Mouse (Mus musculus): Measurements from ENCODE around the gene Igfbpl1. TPM values are rescaled to one million over a fixed set of nuclear protein-coding genes. Genes with fewer than 3 reads are reported as not detected.

Gene Igfbpl1
- polyA plus RNA-seq, 1 experiment from 2014 or later = 0.40 TPM

GRCm38 (mm10) chr4:45790018-45790417, 36.7 kb downstream of the Igfbpl1 start:
- no peak overlapping the region for H3K4me2 ChIP-seq
- ATAC-seq (replicated peaks; ENCODE audit: low FRiP score) = no peak
- H3K36me3 ChIP-seq (ENCODE audit: control insufficient read depth, insufficient read depth, low read length) = no peaks in the 10 kb centered on the region
- DNase-seq (ENCODE audit: low spot score) = no peak
- no peaks in the 10 kb centered on the region for H3K27me3 ChIP-seq (replicated peaks; ENCODE audit: control insufficient read depth, insufficient read depth, low read length)
- no peak overlapping the region for H3K9ac ChIP-seq (ENCODE audit: low read depth, low read length)
- peaks cover 8% of the 10 kb centered on the region for H3K4me1 ChIP-seq (replicated peaks; ENCODE audit: control insufficient read depth, insufficient read depth, low read length)
- H3K9me3 ChIP-seq (ENCODE audit: control insufficient read depth, low read length) = no peaks in the 10 kb centered on the region
- H3K4me3 ChIP-seq (ENCODE audit: low read depth, low read length) = no peak overlapping the region
- 69% methylated on average over 2 of the region's 2 CpGs for WGBS
- no peak overlapping the region for H3K27ac ChIP-seq (ENCODE audit: low read depth, low read length)

GRCm38 (mm10) chr4:45789263-45789958, 37.3 kb downstream of the Igfbpl1 start:
- no peaks in the 10 kb centered on the region for H3K27me3 ChIP-seq (replicated peaks; ENCODE audit: control insufficient read depth, insufficient read depth, low read length)
- DNase-seq (ENCODE audit: low spot score) = no peak
- no peak overlapping the region for H3K4me2 ChIP-seq
- no peaks in the 10 kb centered on the region for H3K36me3 ChIP-seq (ENCODE audit: control insufficient read depth, insufficient read depth, low read length)
- 45% methylated on average over 13 of the region's 13 CpGs for WGBS
- H3K27ac ChIP-seq (ENCODE audit: low read depth, low read length) = no peak overlapping the region
- no peak overlapping the region for H3K9ac ChIP-seq (ENCODE audit: low read depth, low read length)
- peak; percentile 39; the same call in 1 of the 2 replicates for ATAC-seq (replicated peaks; ENCODE audit: low FRiP score)
- H3K9me3 ChIP-seq (ENCODE audit: control insufficient read depth, low read length) = no peaks in the 10 kb centered on the region
- H3K4me3 ChIP-seq (ENCODE audit: low read depth, low read length) = no peak overlapping the region
- peaks cover 8% of the 10 kb centered on the region for H3K4me1 ChIP-seq (replicated peaks; ENCODE audit: control insufficient read depth, insufficient read depth, low read length)

GRCm38 (mm10) chr4:45788446-45789081, 38.2 kb downstream of the Igfbpl1 start:
- no peaks in the 10 kb centered on the region for H3K36me3 ChIP-seq (ENCODE audit: control insufficient read depth, insufficient read depth, low read length)
- WGBS = 58% methylated on average over 13 of the region's 13 CpGs
- H3K9ac ChIP-seq (ENCODE audit: low read depth, low read length) = no peak overlapping the region
- no peak overlapping the region for H3K4me3 ChIP-seq (ENCODE audit: low read depth, low read length)
- no peaks in the 10 kb centered on the region for H3K9me3 ChIP-seq (ENCODE audit: control insufficient read depth, low read length)
- no peak overlapping the region for H3K4me2 ChIP-seq
- H3K27ac ChIP-seq (ENCODE audit: low read depth, low read length) = no peak overlapping the region
- DNase-seq (ENCODE audit: low spot score) (no peak), ATAC-seq (replicated peaks; ENCODE audit: low FRiP score) (no peak)
- H3K4me1 ChIP-seq (replicated peaks; ENCODE audit: control insufficient read depth, insufficient read depth, low read length) = peaks cover 8% of the 10 kb centered on the region
- H3K27me3 ChIP-seq (replicated peaks; ENCODE audit: control insufficient read depth, insufficient read depth, low read length) = no peaks in the 10 kb centered on the region

GRCm38 (mm10) chr4:45786674-45787073, 40.0 kb downstream of the Igfbpl1 start:
- Histone ChIP-seq H3K27me3 (replicated peaks; ENCODE audit: control insufficient read depth, insufficient read depth, low read length) (no peaks in the 10 kb centered on the region), H3K27ac (ENCODE audit: low read depth, low read length) (no peak overlapping the region), H3K4me1 (replicated peaks; ENCODE audit: control insufficient read depth, insufficient read depth, low read length) (peaks cover 8% of the 10 kb centered on the region), H3K4me2 (no peak overlapping the region), H3K4me3 (ENCODE audit: low read depth, low read length) (no peak overlapping the region), H3K36me3 (ENCODE audit: control insufficient read depth, insufficient read depth, low read length) (no peaks in the 10 kb centered on the region), H3K9ac (ENCODE audit: low read depth, low read length) (no peak overlapping the region), H3K9me3 (ENCODE audit: control insufficient read depth, low read length) (no peaks in the 10 kb centered on the region)
- DNase-seq (ENCODE audit: low spot score) (no peak), ATAC-seq (replicated peaks; ENCODE audit: low FRiP score) (no peak)
- WGBS = 51% methylated on average over 4 of the region's 4 CpGs

GRCm38 (mm10) chr4:45785959-45786358, 40.8 kb downstream of the Igfbpl1 start:
- no peaks in the 10 kb centered on the region for H3K9me3 ChIP-seq (ENCODE audit: control insufficient read depth, low read length)
- DNase-seq (ENCODE audit: low spot score) (no peak), ATAC-seq (replicated peaks; ENCODE audit: low FRiP score) (no peak)
- no peak overlapping the region for H3K9ac ChIP-seq (ENCODE audit: low read depth, low read length)
- 34% methylated on average over 2 of the region's 2 CpGs for WGBS
- no peak overlapping the region for H3K4me2 ChIP-seq
- H3K4me3 ChIP-seq (ENCODE audit: low read depth, low read length) = no peak overlapping the region
- no peaks in the 10 kb centered on the region for H3K27me3 ChIP-seq (replicated peaks; ENCODE audit: control insufficient read depth, insufficient read depth, low read length)
- no peaks in the 10 kb centered on the region for H3K36me3 ChIP-seq (ENCODE audit: control insufficient read depth, insufficient read depth, low read length)
- peaks cover 8% of the 10 kb centered on the region for H3K4me1 ChIP-seq (replicated peaks; ENCODE audit: control insufficient read depth, insufficient read depth, low read length)
- H3K27ac ChIP-seq (ENCODE audit: low read depth, low read length) = no peak overlapping the region

GRCm38 (mm10) chr4:45783671-45784070, 43.1 kb downstream of the Igfbpl1 start:
- no peaks in the 10 kb centered on the region for H3K9me3 ChIP-seq (ENCODE audit: control insufficient read depth, low read length)
- no peak overlapping the region for H3K4me2 ChIP-seq
- no peak overlapping the region for H3K4me3 ChIP-seq (ENCODE audit: low read depth, low read length)
- no peak for DNase-seq (ENCODE audit: low spot score)
- H3K27me3 ChIP-seq (replicated peaks; ENCODE audit: control insufficient read depth, insufficient read depth, low read length) = no peaks in the 10 kb centered on the region
- no peaks in the 10 kb centered on the region for H3K36me3 ChIP-seq (ENCODE audit: control insufficient read depth, insufficient read depth, low read length)
- no peak for ATAC-seq (replicated peaks; ENCODE audit: low FRiP score)
- peaks cover 5% of the 10 kb centered on the region; the same call in 1 of the 2 replicates for H3K4me1 ChIP-seq (replicated peaks; ENCODE audit: control insufficient read depth, insufficient read depth, low read length)
- WGBS = 54% methylated on average over 1 of the region's 1 CpGs
- H3K27ac ChIP-seq (ENCODE audit: low read depth, low read length) = no peak overlapping the region
- no peak overlapping the region for H3K9ac ChIP-seq (ENCODE audit: low read depth, low read length)

GRCm38 (mm10) chr4:45771619-45772018, 55.1 kb downstream of the Igfbpl1 start:
- ATAC-seq (replicated peaks; ENCODE audit: low FRiP score) (no peak), DNase-seq (ENCODE audit: low spot score) (no peak)
- H3K27me3 ChIP-seq (replicated peaks; ENCODE audit: control insufficient read depth, insufficient read depth, low read length) = peaks cover 27% of the 10 kb centered on the region
- 10% methylated on average over 5 of the region's 5 CpGs for WGBS
- H3K4me1 ChIP-seq (replicated peaks; ENCODE audit: control insufficient read depth, insufficient read depth, low read length) = peaks cover 9% of the 10 kb centered on the region
- no peak overlapping the region for H3K4me3 ChIP-seq (ENCODE audit: low read depth, low read length)
- H3K9me3 ChIP-seq (ENCODE audit: control insufficient read depth, low read length) = no peaks in the 10 kb centered on the region
- no peak overlapping the region for H3K27ac ChIP-seq (ENCODE audit: low read depth, low read length)
- H3K36me3 ChIP-seq (ENCODE audit: control insufficient read depth, insufficient read depth, low read length) = no peaks in the 10 kb centered on the region
- H3K9ac ChIP-seq (ENCODE audit: low read depth, low read length) = no peak overlapping the region
- H3K4me2 ChIP-seq = no peak overlapping the region

- Histone ChIP-seq H3K36me3 (ENCODE audit: control insufficient read depth, insufficient read depth, low read length) (no peaks in the 10 kb centered on the region), H3K9ac (ENCODE audit: low read depth, low read length) (no peak overlapping the region), H3K27ac (ENCODE audit: low read depth, low read length) (no peak overlapping the region), H3K4me1 (replicated peaks; ENCODE audit: control insufficient read depth, insufficient read depth, low read length) (peaks cover 9% of the 10 kb centered on the region), H3K27me3 (replicated peaks; ENCODE audit: control insufficient read depth, insufficient read depth, low read length) (peaks cover 30% of the 10 kb centered on the region), H3K9me3 (ENCODE audit: control insufficient read depth, low read length) (no peaks in the 10 kb centered on the region), H3K4me3 (ENCODE audit: low read depth, low read length) (no peak overlapping the region), H3K4me2 (no peak overlapping the region)
- DNase-seq (ENCODE audit: low spot score) (no peak), ATAC-seq (replicated peaks; ENCODE audit: low FRiP score) (no peak)
- 27% methylated on average over 8 of the region's 8 CpGs for WGBS
Observed at GRCm38 (mm10) chr4:45771173-45771572, 55.5 kb downstream of the Igfbpl1 start.

GRCm38 (mm10) chr4:45770638-45771033, 56.1 kb downstream of the Igfbpl1 start:
- no peak overlapping the region for H3K4me3 ChIP-seq (ENCODE audit: low read depth, low read length)
- no peaks in the 10 kb centered on the region for H3K36me3 ChIP-seq (ENCODE audit: control insufficient read depth, insufficient read depth, low read length)
- H3K27ac ChIP-seq (ENCODE audit: low read depth, low read length) = no peak overlapping the region
- H3K27me3 ChIP-seq (replicated peaks; ENCODE audit: control insufficient read depth, insufficient read depth, low read length) = peaks cover 33% of the 10 kb centered on the region
- DNase-seq (ENCODE audit: low spot score) (no peak), ATAC-seq (replicated peaks; ENCODE audit: low FRiP score) (no peak)
- no peak overlapping the region for H3K4me2 ChIP-seq
- no peaks in the 10 kb centered on the region for H3K9me3 ChIP-seq (ENCODE audit: control insufficient read depth, low read length)
- H3K9ac ChIP-seq (ENCODE audit: low read depth, low read length) = no peak overlapping the region
- WGBS = 15% methylated on average over 4 of the region's 4 CpGs
- peaks cover 9% of the 10 kb centered on the region for H3K4me1 ChIP-seq (replicated peaks; ENCODE audit: control insufficient read depth, insufficient read depth, low read length)

Measured in liver, embryonic 11.5 days (tissue).